Mouse (Mus musculus): ENCODE data around the gene Itgb2. TPM values are rescaled to one million over a fixed set of nuclear protein-coding genes. Genes with fewer than 3 reads are reported as not detected.

Gene Itgb2
- polyA plus RNA-seq, 1 experiment from 2014 or later: 1.5 TPM

- peak within 1 kb of the TSS; percentile 79 to 80 for H3K4me3 ChIP-seq (ENCODE audit: control insufficient read depth in 1 of 2, insufficient read depth in 1 of 2, low read depth in 1 of 2, low read length in 2 of 2)
- ATAC-seq (ENCODE audit: insufficient number of reproducible peaks, insufficient read depth, low FRiP score, low read depth): peak; percentile 95
- H3K9ac ChIP-seq (ENCODE audit: low read length): peak within 1 kb of the TSS; percentile 89
- H3K27me3 ChIP-seq (ENCODE audit: control insufficient read depth, insufficient read depth, low read length): no peaks in the 10 kb centered on the region
- WGBS: under 1% methylated on average over 64 of the region's 64 CpGs
- peak within 1 kb of the TSS; percentile 92 to 95 for H3K27ac ChIP-seq (replicated peaks in 1 of 2; ENCODE audit: control insufficient read depth in 1 of 2, insufficient read depth in 1 of 2, low read depth in 2 of 2, low read length in 2 of 2)
- peak within 1 kb of the TSS; percentile 84 for H3K4me2 ChIP-seq (ENCODE audit: low read length)
- peaks cover 9% of the 10 kb centered on the region; the same call in 1 of the 2 replicates for H3K36me3 ChIP-seq (ENCODE audit: control insufficient read depth, insufficient read depth, low read length)
- no peaks in the 10 kb centered on the region for H3K9me3 ChIP-seq (ENCODE audit: control insufficient read depth, low read length)
- H3K4me1 ChIP-seq (ENCODE audit: control insufficient read depth in 2 of 2, insufficient read depth in 2 of 2, low read length in 2 of 2): peaks cover 8 to 30% of the 10 kb centered on the region in 2 experiments
Measured at GRCm38 (mm10) chr10:77581408-77582284, 51.6 kb downstream of the Itgb2 start, which contains the start of gene Pttg1ip. TSS of gene Pttg1ip (plus strand) at chr10:77581720.

GRCm38 (mm10) chr10:77582285-77582618, 52.2 kb downstream of the Itgb2 start:
- 6% methylated on average over 8 of the region's 8 CpGs for WGBS
- Histone ChIP-seq H3K4me2 (ENCODE audit: low read length) (peak overlapping the region; percentile 84), H3K27ac (replicated peaks in 1 of 2; ENCODE audit: control insufficient read depth in 1 of 2, insufficient read depth in 1 of 2, low read depth in 2 of 2, low read length in 2 of 2) (peak overlapping the region; percentile 92 to 95; a peak in 3 of 4 replicates), H3K9me3 (ENCODE audit: control insufficient read depth, low read length) (no peaks in the 10 kb centered on the region), H3K4me1 (ENCODE audit: control insufficient read depth in 2 of 2, insufficient read depth in 2 of 2, low read length in 2 of 2) (peaks cover 9 to 33% of the 10 kb centered on the region in 2 experiments), H3K9ac (ENCODE audit: low read length) (peak overlapping the region; percentile 89), H3K27me3 (ENCODE audit: control insufficient read depth, insufficient read depth, low read length) (no peaks in the 10 kb centered on the region), H3K36me3 (ENCODE audit: control insufficient read depth, insufficient read depth, low read length) (peaks cover 15% of the 10 kb centered on the region; the same call in 1 of the 2 replicates), H3K4me3 (ENCODE audit: control insufficient read depth in 1 of 2, insufficient read depth in 1 of 2, low read depth in 1 of 2, low read length in 2 of 2) (peak overlapping the region; percentile 79 to 80)
- no peak for ATAC-seq (ENCODE audit: insufficient number of reproducible peaks, insufficient read depth, low FRiP score, low read depth)

GRCm38 (mm10) chr10:77583795-77584422, 53.9 kb downstream of the Itgb2 start:
- Histone ChIP-seq H3K27me3 (ENCODE audit: control insufficient read depth, insufficient read depth, low read length) (no peaks in the 10 kb centered on the region), H3K4me2 (ENCODE audit: low read length) (no peak overlapping the region), H3K9ac (ENCODE audit: low read length) (no peak overlapping the region), H3K4me1 (ENCODE audit: control insufficient read depth in 2 of 2, insufficient read depth in 2 of 2, low read length in 2 of 2) (peaks cover 14 to 38% of the 10 kb centered on the region in 2 experiments), H3K4me3 (ENCODE audit: control insufficient read depth in 1 of 2, insufficient read depth in 1 of 2, low read depth in 1 of 2, low read length in 2 of 2) (no peak overlapping the region), H3K9me3 (ENCODE audit: control insufficient read depth, low read length) (no peaks in the 10 kb centered on the region), H3K36me3 (ENCODE audit: control insufficient read depth, insufficient read depth, low read length) (peaks cover 28% of the 10 kb centered on the region), H3K27ac (replicated peaks in 1 of 2; ENCODE audit: control insufficient read depth in 1 of 2, insufficient read depth in 1 of 2, low read depth in 2 of 2, low read length in 2 of 2) (0 out of 4 replicates have a peak overlapping the region, but pooled peaks of 1 of the 2 experiments have one; percentile 10)
- ATAC-seq (ENCODE audit: insufficient number of reproducible peaks, insufficient read depth, low FRiP score, low read depth): no peak
- 53% methylated on average over 10 of the region's 10 CpGs for WGBS

GRCm38 (mm10) chr10:77586637-77587036, 56.6 kb downstream of the Itgb2 start:
- Histone ChIP-seq H3K4me3 (ENCODE audit: control insufficient read depth in 1 of 2, insufficient read depth in 1 of 2, low read depth in 1 of 2, low read length in 2 of 2) (no peak overlapping the region), H3K36me3 (ENCODE audit: control insufficient read depth, insufficient read depth, low read length) (peaks cover 50% of the 10 kb centered on the region), H3K9ac (ENCODE audit: low read length) (no peak overlapping the region), H3K27ac (replicated peaks in 1 of 2; ENCODE audit: control insufficient read depth in 1 of 2, insufficient read depth in 1 of 2, low read depth in 2 of 2, low read length in 2 of 2) (no peak overlapping the region), H3K9me3 (ENCODE audit: control insufficient read depth, low read length) (no peaks in the 10 kb centered on the region), H3K27me3 (ENCODE audit: control insufficient read depth, insufficient read depth, low read length) (no peaks in the 10 kb centered on the region), H3K4me1 (ENCODE audit: control insufficient read depth in 2 of 2, insufficient read depth in 2 of 2, low read length in 2 of 2) (peaks cover 19 to 52% of the 10 kb centered on the region in 2 experiments), H3K4me2 (ENCODE audit: low read length) (no peak overlapping the region)
- no peak for ATAC-seq (ENCODE audit: insufficient number of reproducible peaks, insufficient read depth, low FRiP score, low read depth)
- 96% methylated on average over 3 of the region's 3 CpGs for WGBS

GRCm38 (mm10) chr10:77587091-77587775, 57.2 kb downstream of the Itgb2 start:
- H3K4me2 ChIP-seq (ENCODE audit: low read length): no peak overlapping the region
- peaks cover 56% of the 10 kb centered on the region for H3K36me3 ChIP-seq (ENCODE audit: control insufficient read depth, insufficient read depth, low read length)
- 92% methylated on average over 6 of the region's 6 CpGs for WGBS
- H3K9me3 ChIP-seq (ENCODE audit: control insufficient read depth, low read length): no peaks in the 10 kb centered on the region
- no peak overlapping the region for H3K27ac ChIP-seq (replicated peaks in 1 of 2; ENCODE audit: control insufficient read depth in 1 of 2, insufficient read depth in 1 of 2, low read depth in 2 of 2, low read length in 2 of 2)
- ATAC-seq (ENCODE audit: insufficient number of reproducible peaks, insufficient read depth, low FRiP score, low read depth): no peak
- no peak overlapping the region for H3K9ac ChIP-seq (ENCODE audit: low read length)
- no peak overlapping the region for H3K4me3 ChIP-seq (ENCODE audit: control insufficient read depth in 1 of 2, insufficient read depth in 1 of 2, low read depth in 1 of 2, low read length in 2 of 2)
- no peaks in the 10 kb centered on the region for H3K27me3 ChIP-seq (ENCODE audit: control insufficient read depth, insufficient read depth, low read length)
- peaks cover 20 to 51% of the 10 kb centered on the region in 2 experiments for H3K4me1 ChIP-seq (ENCODE audit: control insufficient read depth in 2 of 2, insufficient read depth in 2 of 2, low read length in 2 of 2)

GRCm38 (mm10) chr10:77588036-77588435, 58.0 kb downstream of the Itgb2 start:
- no peak overlapping the region for H3K27ac ChIP-seq (replicated peaks in 1 of 2; ENCODE audit: control insufficient read depth in 1 of 2, insufficient read depth in 1 of 2, low read depth in 2 of 2, low read length in 2 of 2)
- WGBS: 91% methylated on average over 2 of the region's 2 CpGs
- H3K9me3 ChIP-seq (ENCODE audit: control insufficient read depth, low read length): no peaks in the 10 kb centered on the region
- H3K36me3 ChIP-seq (ENCODE audit: control insufficient read depth, insufficient read depth, low read length): peaks cover 63% of the 10 kb centered on the region
- H3K9ac ChIP-seq (ENCODE audit: low read length): no peak overlapping the region
- no peaks in the 10 kb centered on the region for H3K27me3 ChIP-seq (ENCODE audit: control insufficient read depth, insufficient read depth, low read length)
- no peak overlapping the region for H3K4me2 ChIP-seq (ENCODE audit: low read length)
- H3K4me3 ChIP-seq (ENCODE audit: control insufficient read depth in 1 of 2, insufficient read depth in 1 of 2, low read depth in 1 of 2, low read length in 2 of 2): no peak overlapping the region
- H3K4me1 ChIP-seq (ENCODE audit: control insufficient read depth in 2 of 2, insufficient read depth in 2 of 2, low read length in 2 of 2): peaks cover 20 to 44% of the 10 kb centered on the region in 2 experiments
- ATAC-seq (ENCODE audit: insufficient number of reproducible peaks, insufficient read depth, low FRiP score, low read depth): no peak

GRCm38 (mm10) chr10:77589117-77589516, 59.1 kb downstream of the Itgb2 start:
- Histone ChIP-seq H3K9me3 (ENCODE audit: control insufficient read depth, low read length) (no peaks in the 10 kb centered on the region), H3K4me1 (ENCODE audit: control insufficient read depth in 2 of 2, insufficient read depth in 2 of 2, low read length in 2 of 2) (peaks cover 17 to 37% of the 10 kb centered on the region in 2 experiments), H3K4me3 (ENCODE audit: control insufficient read depth in 1 of 2, insufficient read depth in 1 of 2, low read depth in 1 of 2, low read length in 2 of 2) (no peak overlapping the region), H3K9ac (ENCODE audit: low read length) (0 out of 2 replicates have a peak overlapping the region, but pooled peaks have one; percentile 10), H3K4me2 (ENCODE audit: low read length) (no peak overlapping the region), H3K27me3 (ENCODE audit: control insufficient read depth, insufficient read depth, low read length) (no peaks in the 10 kb centered on the region), H3K36me3 (ENCODE audit: control insufficient read depth, insufficient read depth, low read length) (peaks cover 74% of the 10 kb centered on the region), H3K27ac (replicated peaks in 1 of 2; ENCODE audit: control insufficient read depth in 1 of 2, insufficient read depth in 1 of 2, low read depth in 2 of 2, low read length in 2 of 2) (peak overlapping the region; percentile 35 to 66)
- WGBS: 64% methylated on average over 7 of the region's 7 CpGs
- no peak for ATAC-seq (ENCODE audit: insufficient number of reproducible peaks, insufficient read depth, low FRiP score, low read depth)
